Mouse (Mus musculus) forebrain, embryonic 14.5 days (tissue): ENCODE data around the gene H2-T23. TPM values are rescaled to one million over a fixed set of nuclear protein-coding genes. Genes with fewer than 3 reads are reported as not detected.
A peak's percentile ranks its signal among the peaks of the same experiment; 100 is the strongest.
"Not testable (repeated sequence)": the region's sequence is repeated elsewhere in the genome, so short reads cannot be mapped to it uniquely, and the experiment has no call there.

Source experiments
- ATAC-seq: fragments of 200-750 bp; cut with Nextera tagmentation; 2 replicates; pipeline ENCODE4 v1.8.0; 2017; ENCODE audit warnings: mild to moderate bottlenecking, moderate library complexity
- DNase-seq: peaks from one replicate; pipeline ENCODE4 v3.0.0-alpha.2; 2015; ENCODE audit warnings: low spot score
- H3K27ac ChIP-seq: fragments of 300-500 bp; sonication (generic); 2 replicates; pipeline ENCODE4 v1.5.1; 2014; ENCODE audit warnings: low read depth, mild to moderate bottlenecking, control low read depth, low read length, moderate library complexity
- H3K27me3 ChIP-seq: fragments of 300-500 bp; sonication (generic); replicated peaks from 2 replicates; pipeline ENCODE4 v1.6.1; 2014; ENCODE audit warnings: low read length, control low read depth, mixed read lengths; ENCODE audit not compliant: control insufficient read depth, insufficient read depth
- H3K36me3 ChIP-seq: fragments of 300-500 bp; sonication (generic); 2 replicates; pipeline ENCODE4 v1.6.1; 2014; ENCODE audit warnings: low read length, control low read depth; ENCODE audit not compliant: control insufficient read depth, insufficient read depth
- H3K4me1 ChIP-seq: fragments of 300-500 bp; sonication (generic); 2 replicates; pipeline ENCODE4 v1.6.1; 2014; ENCODE audit warnings: antibody characterized with exemption, low read length, control low read depth; ENCODE audit not compliant: control insufficient read depth, insufficient read depth
- H3K4me2 ChIP-seq: fragments of 300-500 bp; sonication (generic); 2 replicates; pipeline ENCODE4 v1.6.1; 2014; ENCODE audit warnings: mild to moderate bottlenecking, control low read depth, low read length
- H3K4me3 ChIP-seq: fragments of 300-500 bp; sonication (generic); 2 replicates; pipeline ENCODE4 v1.5.1; 2014; ENCODE audit warnings: low read depth, low read length, control low read depth
- H3K9ac ChIP-seq: fragments of 300-500 bp; sonication (generic); 2 replicates; pipeline ENCODE4 v1.6.1; 2014; ENCODE audit warnings: mild to moderate bottlenecking, low read length, control low read depth, moderate library complexity
- H3K9me3 ChIP-seq: fragments of 300-500 bp; sonication (generic); replicated peaks from 2 replicates; pipeline ENCODE4 v1.6.1; 2016; ENCODE audit warnings: low read length, control low read depth, mixed read lengths; ENCODE audit not compliant: control insufficient read depth
- WGBS: fragments of 180-500 bp; shearing (Covaris S2); extraction: QIAGEN DNeasy Blood & Tissue Kit; methylation state at CpG from one replicate; pipeline ENCODE4 v1.1.7; 2014; 5-methylcytosine and 5-hydroxymethylcytosine counted together
- polyA plus RNA-seq: library from polyadenylated mRNA; unstranded; fragments of >200 nt; fragmentation: Nextera tagmentation; extraction: Ambion mirVana; gene quantifications from 2 replicates; pipeline ENCODE4 v1.2.1, GENCODE M21; 2014

The H2-T23 gene
- 4.5 and 5.6 TPM in 2 replicates for polyA plus RNA-seq

DNA sequence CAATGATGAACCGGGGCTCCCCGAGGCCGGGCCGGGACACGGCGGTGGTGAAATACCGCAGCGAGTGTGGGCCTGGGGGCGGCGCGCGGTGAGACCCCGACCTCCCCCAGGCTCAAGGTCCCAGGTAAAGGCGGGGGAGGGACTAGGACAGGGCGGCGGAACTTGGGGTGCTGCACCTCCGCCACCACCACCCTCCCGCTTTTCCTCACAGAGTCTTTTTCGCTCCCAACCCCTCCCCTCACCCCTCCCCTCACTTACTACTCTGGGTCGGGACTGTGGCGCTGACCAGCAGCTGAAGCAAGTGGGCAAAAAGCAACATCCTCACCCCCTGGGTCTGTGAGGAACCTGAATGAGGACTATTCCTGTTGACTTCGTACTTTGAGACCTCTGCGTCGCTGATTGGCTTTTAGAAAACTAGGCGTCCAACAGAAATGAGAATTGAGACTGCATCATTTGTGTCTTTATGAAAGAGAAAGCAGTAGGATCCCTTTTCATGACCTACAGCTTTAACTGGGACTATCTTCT lies at the start of gene H2-T23:
Gene H2-T23 (minus strand): TSS at position 505 of the 525 bp plus-strand sequence.
- not testable (repeated sequence) for H3K9me3 ChIP-seq, H3K27me3 ChIP-seq, H3K4me1 ChIP-seq, H3K27ac ChIP-seq, H3K36me3 ChIP-seq
- H3K9ac ChIP-seq = peak within 1 kb of the TSS; percentile 58
- DNase-seq = peak; percentile 31
- WGBS = under 1% methylated on average over 20 of the region's 25 CpGs
- peak; percentile 25 for ATAC-seq
- peak within 1 kb of the TSS; percentile 74 for H3K4me2 ChIP-seq
- peak within 1 kb of the TSS; percentile 38 for H3K4me3 ChIP-seq

DNA sequence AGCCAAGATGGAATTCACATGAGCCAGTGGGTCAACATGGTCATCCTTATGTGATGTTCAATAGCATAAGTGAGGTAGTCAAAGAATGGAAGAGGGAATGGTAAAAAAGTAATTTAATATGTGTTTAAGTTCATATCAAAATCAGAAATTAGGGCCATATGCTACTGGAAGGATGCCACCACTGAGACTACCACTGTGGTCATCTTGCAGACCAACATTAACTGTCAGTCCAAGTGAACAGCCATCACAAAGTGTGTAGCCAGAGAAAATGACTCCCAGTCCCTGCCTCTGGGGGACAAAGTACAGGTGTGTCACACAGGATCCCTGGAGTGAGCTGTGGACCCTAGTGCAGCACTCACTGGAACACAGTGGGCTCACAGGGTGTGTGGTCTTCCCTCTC lies 49.2 kb upstream of the H2-T23 start:
- not testable (repeated sequence) for H3K27me3 ChIP-seq, ATAC-seq, H3K9me3 ChIP-seq, DNase-seq, H3K36me3 ChIP-seq, H3K4me2 ChIP-seq, H3K4me1 ChIP-seq, H3K4me3 ChIP-seq, H3K27ac ChIP-seq, H3K9ac ChIP-seq

DNA sequence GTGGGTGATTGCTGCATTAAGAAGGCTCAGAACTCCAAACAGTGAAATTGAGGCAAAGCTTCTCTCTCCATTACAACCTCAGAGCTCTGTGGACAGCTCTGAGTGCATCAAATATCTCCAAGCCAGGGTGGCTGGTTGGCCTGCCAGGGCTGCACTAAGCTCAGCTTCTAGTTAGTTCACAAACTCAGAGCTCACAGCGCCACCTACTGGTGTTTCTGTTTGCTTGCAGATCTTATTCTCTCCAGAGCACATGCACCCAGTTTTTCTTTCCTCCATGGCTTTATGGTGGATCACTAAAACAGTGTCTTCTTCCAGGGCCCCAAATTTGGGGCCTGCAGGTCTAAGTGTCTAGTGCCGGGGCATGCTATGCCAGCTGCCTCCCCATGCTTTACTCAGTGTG lies 28.2 kb upstream of the H2-T23 start:
- ATAC-seq = no peak
- no peak overlapping the region for H3K27ac ChIP-seq

DNA sequence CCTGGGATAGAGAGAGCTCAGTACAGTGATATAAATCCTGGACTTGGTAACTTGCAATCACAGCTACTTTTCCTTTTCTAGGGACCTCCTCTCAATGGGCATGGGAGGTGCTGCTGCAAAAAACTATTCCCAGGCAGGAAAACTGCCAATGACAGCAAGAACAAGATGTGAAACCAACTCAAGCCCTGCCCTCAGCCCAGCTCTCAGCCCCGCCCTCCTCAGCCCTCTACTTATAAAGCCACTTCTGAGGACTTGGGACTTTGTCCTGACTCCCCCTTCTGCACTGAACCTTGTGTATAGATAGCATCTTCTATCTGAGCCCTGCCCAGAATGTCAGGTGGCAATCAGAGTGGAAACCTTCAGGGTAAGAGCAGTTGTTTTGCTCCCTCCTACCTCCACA lies 25.7 kb upstream of the H2-T23 start, which contains the start of gene Gm11127:
Gene Gm11127 (minus strand): TSS at position 10 of the 400 bp plus-strand sequence.
- not testable (repeated sequence) for H3K27ac ChIP-seq, H3K9ac ChIP-seq, DNase-seq, H3K4me3 ChIP-seq, H3K4me1 ChIP-seq, H3K27me3 ChIP-seq, ATAC-seq, H3K36me3 ChIP-seq, H3K4me2 ChIP-seq, H3K9me3 ChIP-seq
- 64% methylated on average over 1 of the region's 1 CpGs for WGBS

More for the DNA sequence above, 28.2 kb upstream of the H2-T23 start:
- no peaks in the 10 kb centered on the region for H3K9me3 ChIP-seq
- H3K36me3 ChIP-seq = no peaks in the 10 kb centered on the region
- no peak overlapping the region for H3K4me2 ChIP-seq
- no peak overlapping the region for H3K9ac ChIP-seq
- 26% methylated on average over 2 of the region's 2 CpGs for WGBS
- H3K4me1 ChIP-seq = no peaks in the 10 kb centered on the region
- no peaks in the 10 kb centered on the region for H3K27me3 ChIP-seq
- no peak overlapping the region for H3K4me3 ChIP-seq
- peak; percentile 84 for DNase-seq

DNA sequence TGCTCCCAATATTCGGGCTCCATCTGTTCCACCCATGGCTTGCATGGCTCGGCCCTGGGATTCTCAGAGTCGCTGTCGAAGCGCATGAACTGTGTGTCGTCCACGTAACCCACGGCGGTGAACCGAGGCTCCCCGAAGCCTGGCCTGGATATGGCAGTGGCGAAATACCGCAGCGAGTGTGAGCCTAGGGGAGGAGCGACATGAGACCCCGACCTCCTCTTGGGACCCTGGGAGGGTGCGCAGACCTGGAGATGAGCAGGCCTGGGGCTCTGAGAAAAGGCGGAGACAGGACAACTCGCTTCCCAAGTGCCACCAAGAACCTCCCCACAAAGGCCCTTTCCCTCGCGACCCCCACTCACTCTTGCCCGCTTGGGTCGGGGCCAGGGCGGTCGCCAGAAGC lies 25.3 kb upstream of the H2-T23 start:
- not testable (repeated sequence) for H3K4me1 ChIP-seq, H3K9ac ChIP-seq, H3K4me2 ChIP-seq, H3K9me3 ChIP-seq, DNase-seq, ATAC-seq, H3K4me3 ChIP-seq, H3K27ac ChIP-seq, H3K36me3 ChIP-seq, H3K27me3 ChIP-seq
- WGBS = 90% methylated on average over 23 of the region's 25 CpGs

DNA sequence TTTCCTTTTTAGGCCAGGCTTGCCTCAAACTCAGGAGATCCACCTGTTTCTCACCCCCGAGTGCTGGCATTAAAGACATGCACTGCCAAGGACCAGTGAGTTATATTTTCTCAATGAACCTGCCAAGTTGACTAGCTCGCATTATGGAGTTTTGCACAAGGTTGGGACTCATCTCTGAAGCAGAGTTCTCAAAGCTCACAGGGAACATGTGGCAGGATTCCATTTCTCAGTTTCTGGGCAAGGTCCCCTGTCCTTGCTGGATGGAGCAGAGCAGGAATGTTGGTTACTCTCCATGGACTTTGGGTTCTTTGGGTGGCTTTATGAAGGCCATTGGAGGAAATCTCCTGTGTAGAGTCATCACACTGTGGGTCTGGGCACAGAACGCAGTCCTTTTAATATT lies 10.6 kb upstream of the H2-T23 start:
- Histone ChIP-seq H3K36me3 (no peaks in the 10 kb centered on the region), H3K27ac (no peak overlapping the region), H3K9me3 (no peaks in the 10 kb centered on the region), H3K4me1 (no peaks in the 10 kb centered on the region), H3K9ac (no peak overlapping the region), H3K4me2 (peak overlapping the region; percentile 62), H3K4me3 (no peak overlapping the region), H3K27me3 (no peaks in the 10 kb centered on the region)
- DNase-seq (no peak), ATAC-seq (no peak)
- WGBS = 89% methylated on average over 3 of the region's 3 CpGs

DNA sequence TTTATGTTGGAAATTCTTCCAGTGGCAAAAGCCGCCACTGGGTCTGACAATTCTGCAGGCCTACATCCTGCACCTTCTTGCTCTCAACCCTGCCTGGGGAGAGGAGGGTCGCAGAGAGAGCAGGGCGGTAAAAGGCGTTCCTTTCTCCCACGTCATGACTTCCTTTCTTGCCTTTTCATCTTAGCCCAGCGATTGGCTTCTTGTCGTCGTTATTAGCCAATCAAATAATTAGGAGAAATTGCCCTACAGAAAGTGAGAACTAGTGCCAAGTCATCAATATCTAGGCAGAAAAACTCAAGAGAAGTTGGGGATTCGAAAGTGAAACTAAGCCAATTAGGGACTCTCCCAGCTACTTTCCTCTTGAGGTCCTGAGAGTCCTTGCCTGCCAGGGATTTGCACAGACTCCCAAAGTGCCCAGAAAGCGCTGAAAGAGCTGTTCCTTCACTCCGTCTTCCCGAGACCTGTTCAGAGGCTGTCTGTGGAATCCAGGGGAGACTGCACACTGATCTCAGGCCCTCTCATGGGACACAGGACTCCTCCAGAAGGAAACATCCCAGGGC lies 10.0 kb upstream of the H2-T23 start, which contains the start of the genes H2-T22 and Gm6034:
Gene H2-T22 (minus strand): TSS at position 138 of the 560 bp plus-strand sequence.
Gene Gm6034 (plus strand): TSS at position 352 of the 560 bp plus-strand sequence.
- peak within 1 kb of the TSS; percentile 62 for H3K4me2 ChIP-seq
- peak within 1 kb of the TSS; percentile 24 for H3K4me3 ChIP-seq
- not testable (repeated sequence) for H3K27ac ChIP-seq, H3K4me1 ChIP-seq, H3K27me3 ChIP-seq, H3K9me3 ChIP-seq, H3K36me3 ChIP-seq
- peak within 1 kb of the TSS; percentile 50 for H3K9ac ChIP-seq
- peak; percentile 94 for DNase-seq
- WGBS = under 1% methylated on average over 12 of the region's 12 CpGs
- peak; percentile 95 for ATAC-seq

DNA sequence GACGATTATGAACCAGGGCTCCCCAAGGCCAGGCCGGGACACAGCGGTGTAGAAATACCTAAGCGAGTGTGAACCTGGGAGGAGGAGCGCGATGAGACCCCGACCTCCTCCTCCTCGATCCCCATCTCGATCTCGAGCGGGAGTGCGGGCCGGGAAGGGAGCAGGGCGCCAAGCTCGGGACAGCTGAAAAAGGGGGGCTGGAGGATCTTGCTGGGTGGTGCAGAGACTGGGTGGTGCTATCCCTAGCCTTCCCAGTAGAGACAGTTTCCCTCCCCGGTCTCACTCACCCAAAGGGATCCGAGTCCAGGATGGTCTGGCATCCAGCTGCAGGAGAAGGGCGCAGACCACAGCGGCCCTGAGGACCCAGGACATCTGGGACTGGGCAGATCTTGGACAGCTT lies 9.4 kb upstream of the H2-T23 start:
- H3K9me3 ChIP-seq, H3K4me1 ChIP-seq, H3K27me3 ChIP-seq, H3K36me3 ChIP-seq, H3K27ac ChIP-seq, DNase-seq: not testable (repeated sequence)
- ATAC-seq = peak; percentile 69
- Histone ChIP-seq H3K4me3 (peak overlapping the region; percentile 24), H3K4me2 (peak overlapping the region; percentile 62), H3K9ac (peak overlapping the region; percentile 50)
- WGBS = under 1% methylated on average over 19 of the region's 19 CpGs

DNA sequence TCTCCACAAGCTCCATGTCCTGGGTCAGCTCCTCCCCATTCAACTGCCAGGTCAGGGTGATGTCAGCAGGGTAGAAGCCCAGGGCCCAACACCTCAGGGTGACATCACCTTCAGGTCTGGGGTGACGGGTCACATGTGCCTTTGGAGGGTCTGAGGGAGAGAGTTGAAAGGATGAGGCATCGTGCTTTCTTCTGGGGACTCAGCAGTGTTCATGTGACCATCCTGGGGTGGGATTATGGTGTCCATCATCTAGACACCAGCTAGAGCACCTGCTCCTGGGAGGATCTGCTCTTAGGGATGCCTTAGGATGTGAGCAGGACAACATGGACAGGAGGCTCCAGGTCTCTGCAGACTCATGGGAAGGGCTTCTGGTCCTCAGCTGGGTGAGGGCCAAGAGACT lies 7.9 kb upstream of the H2-T23 start:
- H3K27ac ChIP-seq, H3K4me2 ChIP-seq, DNase-seq, H3K36me3 ChIP-seq, H3K4me1 ChIP-seq, H3K27me3 ChIP-seq, H3K9me3 ChIP-seq, H3K4me3 ChIP-seq, H3K9ac ChIP-seq, ATAC-seq: not testable (repeated sequence)
- 78% methylated on average over 2 of the region's 2 CpGs for WGBS
